Mouse (Mus musculus): ENCODE data around the gene Slc38a9.

Gene Slc38a9

GRCm38 (mm10) chr13:112660574-112661381 is at the start of gene Slc38a9:
TSS of gene Slc38a9 (plus strand) at chr13:112660751.
- peak; percentile 88 for DNase-seq

GRCm38 (mm10) chr13:112621592-112621991 is 39.0 kb upstream of the Slc38a9 start:
- DNase-seq = no peak

GRCm38 (mm10) chr13:112623656-112624055 is 36.9 kb upstream of the Slc38a9 start:
- no peak for DNase-seq

- DNase-seq = no peak
These were observed 35.9 kb upstream of the Slc38a9 start for GRCm38 (mm10) chr13:112624622-112625021.

GRCm38 (mm10) chr13:112625566-112625965 is 35.0 kb upstream of the Slc38a9 start:
- no peak for DNase-seq

GRCm38 (mm10) chr13:112635174-112635837 is 25.2 kb upstream of the Slc38a9 start:
- no peak for DNase-seq

GRCm38 (mm10) chr13:112636498-112636897 is 24.1 kb upstream of the Slc38a9 start:
- no peak for DNase-seq

GRCm38 (mm10) chr13:112639111-112639510 is 21.4 kb upstream of the Slc38a9 start:
- no peak for DNase-seq

- no peak for DNase-seq
These were observed 17.7 kb upstream of the Slc38a9 start for GRCm38 (mm10) chr13:112642897-112643296.

- DNase-seq = no peak
These were observed 15.6 kb upstream of the Slc38a9 start for GRCm38 (mm10) chr13:112644996-112645395.

GRCm38 (mm10) chr13:112645529-112646186 is 14.9 kb upstream of the Slc38a9 start:
- DNase-seq = no peak

GRCm38 (mm10) chr13:112651183-112651582 is 9.4 kb upstream of the Slc38a9 start:
- no peak for DNase-seq

GRCm38 (mm10) chr13:112652205-112652604 is 8.3 kb upstream of the Slc38a9 start, which contains the start of gene Ddx4:
TSS of gene Ddx4 (minus strand) at chr13:112652475.
- no peak for DNase-seq

GRCm38 (mm10) chr13:112659986-112660573 is 471 bp upstream of the Slc38a9 start:
- DNase-seq = no peak

GRCm38 (mm10) chr13:112661687-112662086 is 1.1 kb downstream of the Slc38a9 start:
- no peak for DNase-seq

GRCm38 (mm10) chr13:112666433-112667024 is 6.0 kb downstream of the Slc38a9 start:
- DNase-seq = no peak

- DNase-seq = no peak
These were observed 6.7 kb downstream of the Slc38a9 start for GRCm38 (mm10) chr13:112667215-112667614.

- DNase-seq = no peak
These were observed 11.2 kb downstream of the Slc38a9 start for GRCm38 (mm10) chr13:112671708-112672107.

GRCm38 (mm10) chr13:112672797-112673196 is 12.2 kb downstream of the Slc38a9 start:
- no peak for DNase-seq

- DNase-seq = peak; percentile 53
These were observed 13.4 kb downstream of the Slc38a9 start for GRCm38 (mm10) chr13:112673899-112674447.

- no peak for DNase-seq
These were observed 17.6 kb downstream of the Slc38a9 start for GRCm38 (mm10) chr13:112678154-112678553.

- DNase-seq = no peak
These were observed 22.8 kb downstream of the Slc38a9 start for GRCm38 (mm10) chr13:112683312-112683711.
